Mouse (Mus musculus) heart, postnatal 25 days (tissue): ENCODE measurements around the gene Tubb4b. TPM values are rescaled to one million over a fixed set of nuclear protein-coding genes. Genes with fewer than 3 reads are reported as not detected.

Experiments used
- DNase-seq: peaks from one replicate; pipeline ENCODE4 v3.0.0; 2022; ENCODE audit warnings: low spot score
- intact Hi-C: fragments of 180-260 bp; cut with DNase I; formaldehyde crosslinking; loops from one replicate; pipeline ENCODE4 v1.15.1; 2025
- total RNA-seq, 2 experiments: library from RNA; stranded (reverse); gene quantifications; 2 replicates each; pipeline ENCODE4 v1.2.3; 2021

Gene Tubb4b
- total RNA-seq, 2 experiments from 2014 or later, result 258 to 313 TPM

GRCm38 (mm10) chr2:25228431-25228889 lies 4.0 kb upstream of the Tubb4b start:
- DNase-seq, result peak; percentile 76
- intact Hi-C loops, result loop anchor here (1.0 to 5.0 kb wide), 3 partner anchors 24 to 64 kb away; no protein-coding TSS in a partner anchor

DNA sequence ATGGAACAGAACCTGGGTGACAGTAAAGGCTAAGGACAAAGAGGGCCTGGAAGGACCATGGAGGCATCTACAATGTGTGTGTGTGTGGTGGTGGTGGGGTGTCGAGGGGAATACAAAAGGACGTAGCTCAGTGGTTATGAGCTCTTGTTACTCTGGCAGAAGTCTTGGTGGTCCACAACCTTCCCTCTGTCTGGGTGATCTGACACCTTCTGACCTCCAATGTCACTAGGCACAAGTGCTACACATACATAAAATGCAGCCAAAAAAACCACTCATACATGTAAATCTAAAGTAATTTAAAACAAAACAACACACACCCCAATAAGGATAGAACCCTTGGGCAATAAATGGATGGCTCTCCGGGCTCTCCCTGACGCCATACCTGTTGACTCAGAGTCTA lies 2.9 kb upstream of the Tubb4b start:
- intact Hi-C loops, result loop anchor here (5.0 kb wide), 1 partner anchor 65 kb away; no protein-coding TSS in a partner anchor
- DNase-seq, result no peak

DNA sequence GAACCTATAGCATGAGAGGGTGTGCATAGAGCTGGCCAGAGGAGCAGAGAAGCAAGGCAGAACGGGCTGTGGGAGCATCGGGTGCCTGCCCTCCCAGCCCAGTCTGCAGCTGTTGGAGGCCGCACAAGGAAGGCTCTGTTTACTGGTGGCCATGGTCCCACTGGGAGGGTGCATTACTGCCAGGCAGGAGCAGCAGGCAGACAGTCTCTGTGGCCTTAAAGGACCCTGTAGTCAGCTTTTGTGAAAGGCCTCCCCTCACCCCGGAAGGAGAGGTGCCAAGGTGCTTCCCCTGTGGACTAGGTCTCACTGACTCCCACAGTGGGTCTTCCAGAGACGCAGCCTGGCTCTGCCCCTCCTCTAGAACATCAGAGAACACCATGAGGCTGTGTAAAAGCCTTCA lies 2.4 kb upstream of the Tubb4b start:
- intact Hi-C loops, result loop anchor here (5.0 kb wide), 1 partner anchor 65 kb away; no protein-coding TSS in a partner anchor
- no peak for DNase-seq

DNA sequence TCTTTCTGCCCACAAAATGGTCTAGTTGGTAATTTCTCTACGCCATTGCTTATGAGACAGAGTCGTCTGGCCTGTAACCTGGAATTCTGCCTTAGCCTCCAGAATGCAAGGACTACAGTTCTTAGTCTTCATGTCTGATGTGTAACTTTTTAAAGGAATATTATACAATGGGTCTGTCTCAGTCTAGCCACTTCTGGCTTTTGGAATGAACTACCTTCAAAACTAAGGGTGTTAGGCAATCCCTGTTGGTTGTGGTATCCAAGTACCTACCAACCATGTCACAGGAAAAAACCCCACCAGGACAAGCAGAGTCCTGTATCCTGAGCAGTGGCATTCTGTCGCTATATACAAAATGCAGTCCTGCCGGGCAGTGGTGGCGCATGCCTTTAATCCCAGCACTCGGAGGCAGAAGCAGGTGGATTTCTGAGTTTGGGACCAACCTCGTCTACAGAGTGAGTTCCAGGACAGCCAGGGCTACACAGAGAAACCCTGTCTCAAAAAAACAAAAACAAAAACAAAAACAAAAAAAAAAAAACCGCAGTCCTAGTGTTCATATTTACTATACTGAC lies 1.4 kb upstream of the Tubb4b start:
- intact Hi-C loops, result loop anchor here (2.0 to 5.0 kb wide), 2 partner anchors 15 to 66 kb away; partner anchors contain the start of gene Nelfb
- no peak for DNase-seq

DNA sequence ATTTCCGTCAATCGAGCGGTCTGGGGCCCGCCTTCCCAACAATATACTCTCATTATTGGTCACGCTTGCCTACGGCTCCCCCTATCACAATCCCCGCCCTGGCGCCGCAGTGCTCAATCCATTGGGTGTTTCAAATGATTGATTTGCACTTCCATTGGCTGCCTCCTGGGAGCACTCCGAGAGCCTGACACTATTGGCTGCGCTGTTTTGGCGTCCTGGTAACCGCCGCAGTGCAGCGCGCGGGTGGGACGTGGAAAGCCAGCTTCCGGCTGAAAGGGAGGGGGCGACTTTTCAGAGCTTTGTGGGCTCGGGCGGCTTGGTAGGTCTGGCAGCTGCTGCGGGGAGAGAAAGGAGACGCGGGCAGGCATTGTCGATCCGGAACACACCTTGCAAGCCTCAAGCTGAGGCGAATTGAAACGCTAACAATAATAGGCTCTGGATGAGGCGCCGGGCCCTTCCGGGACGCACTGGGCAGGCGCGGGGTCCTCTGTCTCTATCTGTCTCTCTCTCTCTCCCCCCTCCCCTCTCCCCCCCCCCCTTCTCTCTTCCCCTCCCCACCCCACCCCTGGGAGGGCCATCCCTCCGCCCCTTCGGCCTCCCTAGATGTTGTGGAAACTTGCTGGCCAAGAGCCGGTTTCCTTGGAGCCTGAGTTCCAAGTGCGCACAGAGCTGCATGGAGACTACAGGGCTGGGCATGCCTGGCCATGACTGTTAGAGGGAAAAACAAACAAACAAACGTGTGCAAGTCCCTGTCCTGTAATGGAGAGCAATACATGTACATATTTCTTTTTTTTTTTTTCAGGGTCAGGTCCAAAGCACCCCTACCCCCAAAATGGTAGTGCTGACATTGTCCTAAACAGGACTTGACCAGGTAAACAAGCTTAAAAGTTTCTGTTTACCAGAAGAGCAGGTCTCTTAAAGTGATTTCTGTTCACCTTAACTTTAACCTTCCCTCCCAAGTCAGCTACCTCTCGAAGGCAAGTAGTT lies 557 bp upstream of the Tubb4b start:
- DNase-seq, result peak; percentile 99
- intact Hi-C loops, result loop anchor here (2.0 to 5.0 kb wide), 2 partner anchors 14 to 67 kb away; partner anchors contain the start of gene Nelfb

GRCm38 (mm10) chr2:25223681-25224491 lies 616 bp downstream of the Tubb4b start:
- peak; percentile 76 for DNase-seq
- intact Hi-C loops, result loop anchor here (2.0 kb wide), 1 partner anchor 13 kb away; the partner anchor contains the start of gene Nelfb

DNA sequence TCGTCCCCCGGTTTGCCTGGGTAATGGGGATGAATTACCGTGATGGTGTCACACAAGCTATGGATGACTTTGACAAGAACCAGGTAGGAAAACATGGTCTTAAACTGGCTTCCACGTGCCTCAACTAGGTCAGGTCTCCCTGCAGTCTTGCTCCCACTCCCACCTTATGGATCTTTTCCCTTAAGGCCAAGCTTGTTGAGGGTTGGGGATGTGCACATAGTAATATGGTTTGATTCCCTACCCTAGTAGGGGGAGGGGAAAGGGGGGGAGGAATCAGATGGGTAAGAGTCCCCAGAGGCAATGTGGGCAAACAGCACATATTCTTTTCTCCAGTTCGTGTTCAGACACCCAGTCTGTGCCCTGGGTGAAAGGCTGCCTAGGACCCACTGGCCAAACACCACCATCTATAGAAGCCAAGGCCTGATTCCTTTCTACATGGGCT lies 3.1 kb downstream of the Tubb4b start:
- intact Hi-C loops, result no loop called here
- no peak for DNase-seq

DNA sequence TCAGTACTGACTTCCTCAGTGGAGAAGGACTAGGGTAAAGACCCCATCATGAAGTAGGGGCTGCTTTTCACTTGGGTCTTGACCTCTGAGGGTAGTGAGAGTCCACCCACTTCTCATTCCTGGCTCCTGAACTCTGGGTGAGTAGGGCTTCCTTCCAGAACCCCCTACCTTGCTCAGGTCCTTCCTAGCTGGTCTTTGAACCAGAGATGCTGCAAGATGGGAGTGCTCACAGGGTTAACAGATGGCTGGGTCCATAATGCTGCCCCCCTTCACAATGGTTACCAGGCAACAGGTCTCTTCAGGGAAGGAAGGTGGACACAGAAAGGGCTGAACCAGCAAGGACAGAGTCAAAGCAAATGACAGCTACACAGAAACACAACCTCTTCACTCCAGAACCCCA lies 6.1 kb downstream of the Tubb4b start, which contains the start of gene Fam166a:
Fam166a (plus strand) TSS at position 301 of the 400 bp plus-strand sequence.
- no peak for DNase-seq
- intact Hi-C loops, result no loop called here

DNA sequence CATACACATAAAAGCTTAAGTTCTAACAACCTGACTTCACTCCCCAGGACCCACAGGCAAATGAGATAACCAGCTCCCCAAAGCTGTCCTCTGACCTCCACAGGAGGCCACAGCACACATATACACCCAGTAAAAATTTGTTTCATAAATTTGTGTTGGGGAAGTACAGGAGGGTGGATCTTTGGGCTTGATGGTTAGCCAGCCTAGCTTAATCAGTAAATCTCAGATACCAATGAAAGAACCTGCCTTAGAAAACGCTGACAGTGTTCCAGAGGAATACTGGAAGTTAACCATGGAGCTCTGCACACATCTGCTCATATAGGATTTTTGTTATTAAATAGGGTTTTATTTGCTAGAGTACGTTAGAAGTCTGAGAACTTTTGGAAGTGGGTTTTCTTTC lies 6.8 kb downstream of the Tubb4b start:
- intact Hi-C loops, result no loop called here
- no peak for DNase-seq

DNA sequence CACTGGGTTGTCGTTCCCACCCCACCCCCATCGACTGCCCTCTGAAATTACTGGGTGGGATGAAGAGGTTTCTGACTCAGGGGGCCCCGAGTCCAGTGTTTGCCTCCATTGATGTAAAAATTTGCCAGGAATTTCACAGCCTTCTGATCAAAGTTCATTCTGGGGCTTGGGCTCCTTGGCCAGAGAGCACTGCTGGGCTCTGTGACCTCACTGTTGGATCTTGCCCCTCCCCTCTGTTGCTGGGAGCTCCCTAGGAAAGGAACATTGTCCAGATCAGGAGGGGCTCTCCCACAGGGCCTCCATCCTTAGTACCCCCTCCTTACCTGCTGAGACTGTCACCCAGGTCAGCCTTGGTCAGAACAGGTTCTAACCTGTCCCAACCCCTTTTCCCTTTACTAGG lies 10.1 kb downstream of the Tubb4b start, which contains the start of gene Stpg3:
Stpg3 (minus strand) TSS at position 194 of the 400 bp plus-strand sequence.
- DNase-seq, result no peak
- intact Hi-C loops, result no loop called here

- intact Hi-C loops, result no loop called here
- DNase-seq, result no peak
These were observed 11.1 kb downstream of the Tubb4b start for GRCm38 (mm10) chr2:25213266-25213865.

GRCm38 (mm10) chr2:25211121-25211670 lies 13.3 kb downstream of the Tubb4b start, which contains the start of gene Nelfb:
Gene Nelfb, minus strand, starts transcription at chr2:25211489.
- DNase-seq, result peak; percentile 84
- intact Hi-C loops, result loop anchor here (2.0 kb wide), 1 partner anchor 14 kb away; the partner anchor contains the start of gene Tubb4b

DNA sequence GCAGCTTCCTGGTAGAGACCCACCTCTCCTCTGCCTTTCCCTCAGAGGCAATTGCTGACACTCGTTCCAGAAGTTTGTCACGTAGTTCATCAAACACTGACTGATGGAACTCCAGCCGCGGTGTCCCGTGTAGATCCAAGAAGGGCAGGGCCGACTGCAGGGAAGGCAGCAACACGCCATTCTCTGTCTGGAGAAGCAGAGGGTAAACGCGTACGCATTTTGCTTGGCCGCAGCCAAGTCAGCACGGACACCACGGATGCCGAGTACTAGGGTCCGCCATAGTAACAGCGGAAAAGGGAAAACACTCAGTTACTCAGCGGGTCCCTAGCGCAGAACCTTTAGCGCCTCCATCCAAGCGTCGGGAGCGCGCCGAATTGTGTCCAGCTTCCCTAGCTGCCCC lies 13.8 kb downstream of the Tubb4b start:
- no peak for DNase-seq
- intact Hi-C loops, result loop anchor here (2.0 kb wide), 1 partner anchor 14 kb away; the partner anchor contains the start of gene Tubb4b

GRCm38 (mm10) chr2:25207593-25207992 lies 16.9 kb downstream of the Tubb4b start:
- intact Hi-C loops, result no loop called here

DNA sequence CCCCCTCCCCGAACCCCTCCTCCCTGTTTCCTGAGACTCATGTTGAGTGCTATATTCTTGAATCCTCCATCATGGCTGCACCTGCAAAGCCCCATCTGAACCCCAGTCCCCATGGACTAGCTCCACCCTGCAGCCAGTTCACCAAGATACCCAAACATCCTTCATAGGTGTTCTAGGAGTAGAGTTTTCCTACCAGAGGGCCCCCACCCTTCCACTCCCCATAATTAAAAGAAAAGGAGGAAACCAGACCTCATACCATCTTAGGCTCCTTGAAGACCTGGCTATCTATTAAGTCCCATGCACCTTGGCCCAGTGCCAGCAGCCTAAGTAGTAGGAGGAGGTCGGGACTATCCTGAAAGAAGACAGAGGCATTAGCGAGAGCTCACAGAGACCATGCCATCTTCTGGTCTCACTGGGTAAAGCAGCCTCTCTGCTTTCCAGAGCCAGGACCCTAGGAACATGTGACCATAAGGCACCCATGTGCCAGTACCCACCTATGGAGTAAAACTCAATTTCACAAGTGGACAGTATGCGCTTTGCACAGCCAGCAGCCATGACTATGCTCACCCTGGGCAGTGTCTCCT lies 20.8 kb downstream of the Tubb4b start:
- DNase-seq, result no peak

More at GRCm38 (mm10) chr2:25207593-25207992, 16.9 kb downstream of the Tubb4b start:
- DNase-seq, result no peak

GRCm38 (mm10) chr2:25200631-25201030 lies 23.9 kb downstream of the Tubb4b start:
- intact Hi-C loops, result no loop called here
- no peak for DNase-seq

More for the DNA sequence above, 20.8 kb downstream of the Tubb4b start:
- intact Hi-C loops, result no loop called here

DNA sequence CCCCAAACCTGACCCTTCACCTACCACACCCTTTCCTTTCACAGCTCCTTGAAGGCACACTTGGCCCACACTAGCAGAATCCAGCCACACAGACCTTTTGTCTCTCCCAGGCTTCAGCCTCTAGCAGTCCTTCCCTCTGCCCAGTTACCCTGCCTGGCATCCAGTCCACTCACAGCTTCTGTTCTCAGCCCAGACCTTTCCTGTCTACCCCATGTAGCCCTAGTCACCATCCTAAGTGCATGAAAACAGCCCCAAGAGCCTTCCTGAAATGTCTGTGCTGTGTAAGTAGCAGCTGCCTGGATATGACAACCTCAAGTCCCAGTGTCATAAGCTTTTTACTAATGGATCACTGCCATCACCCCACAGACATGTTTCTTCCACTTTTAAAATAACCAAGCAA lies 26.6 kb downstream of the Tubb4b start:
- no peak for DNase-seq
- intact Hi-C loops, result no loop called here

GRCm38 (mm10) chr2:25197191-25197590 lies 27.3 kb downstream of the Tubb4b start:
- no peak for DNase-seq
- intact Hi-C loops, result no loop called here
